Mouse (Mus musculus) limb, embryonic 10.5 days (tissue): Measurements from ENCODE around the gene Akna. TPM values are rescaled to one million over a fixed set of nuclear protein-coding genes. Genes with fewer than 3 reads are reported as not detected.
"Not testable (repeated sequence)": the region's sequence is repeated elsewhere in the genome, so short reads cannot be mapped to it uniquely, and the experiment has no call there.

Experiments used
- DNase-seq: peaks from one replicate; pipeline ENCODE4 v3.0.0-alpha.2; 2017; ENCODE audit warnings: low spot score
- H3K27ac ChIP-seq: fragments of 300-500 bp; sonication (generic); 2 replicates; pipeline ENCODE4 v1.5.1; 2016; ENCODE audit warnings: mild to moderate bottlenecking
- H3K27me3 ChIP-seq: fragments of 300-500 bp; sonication (generic); 2 replicates; pipeline ENCODE4 v1.6.1; 2016; ENCODE audit warnings: low read depth, mild to moderate bottlenecking; ENCODE audit not compliant: poor library complexity, severe bottlenecking
- H3K36me3 ChIP-seq: fragments of 300-500 bp; sonication (generic); 2 replicates; pipeline ENCODE4 v1.6.1; 2016; ENCODE audit warnings: mild to moderate bottlenecking, moderate library complexity
- H3K4me1 ChIP-seq: fragments of 300-500 bp; sonication (generic); 2 replicates; pipeline ENCODE4 v1.6.1; 2016
- H3K4me3 ChIP-seq: fragments of 300-500 bp; sonication (generic); 2 replicates; pipeline ENCODE4 v1.5.1; 2016; ENCODE audit warnings: mild to moderate bottlenecking, moderate library complexity
- H3K9me3 ChIP-seq: fragments of 300-500 bp; sonication (generic); replicated peaks from 2 replicates; pipeline ENCODE4 v1.6.1; 2016; ENCODE audit warnings: mild to moderate bottlenecking
- WGBS: fragments of 180-500 bp; shearing (Covaris S2); methylation state at CpG from one replicate; pipeline ENCODE4 v1.1.7; 2016; 5-methylcytosine and 5-hydroxymethylcytosine counted together
- polyA plus RNA-seq: library from polyadenylated mRNA; unstranded; fragments of >200 nt; fragmentation: Nextera tagmentation; extraction: Ambion mirVana; gene quantifications from 2 replicates; pipeline ENCODE4 v1.2.1, GENCODE M21; 2016

Akna gene
- polyA plus RNA-seq, 1 experiment from 2014 or later = 17.2 TPM

- 95% methylated on average over 4 of the region's 4 CpGs for WGBS
- no peak overlapping the region for H3K4me3 ChIP-seq
- no peak overlapping the region for H3K27ac ChIP-seq
- H3K9me3 ChIP-seq = no peaks in the 10 kb centered on the region
- H3K27me3 ChIP-seq = no peaks in the 10 kb centered on the region
- peaks cover 35% of the 10 kb centered on the region for H3K36me3 ChIP-seq
- 0 out of 2 replicates have a peak, but pooled peaks cover 5% of the 10 kb centered on the region for H3K4me1 ChIP-seq
- DNase-seq = no peak
Measured at GRCm38 (mm10) chr4:63333403-63333802, 69.8 kb downstream of the Akna start.

DNA sequence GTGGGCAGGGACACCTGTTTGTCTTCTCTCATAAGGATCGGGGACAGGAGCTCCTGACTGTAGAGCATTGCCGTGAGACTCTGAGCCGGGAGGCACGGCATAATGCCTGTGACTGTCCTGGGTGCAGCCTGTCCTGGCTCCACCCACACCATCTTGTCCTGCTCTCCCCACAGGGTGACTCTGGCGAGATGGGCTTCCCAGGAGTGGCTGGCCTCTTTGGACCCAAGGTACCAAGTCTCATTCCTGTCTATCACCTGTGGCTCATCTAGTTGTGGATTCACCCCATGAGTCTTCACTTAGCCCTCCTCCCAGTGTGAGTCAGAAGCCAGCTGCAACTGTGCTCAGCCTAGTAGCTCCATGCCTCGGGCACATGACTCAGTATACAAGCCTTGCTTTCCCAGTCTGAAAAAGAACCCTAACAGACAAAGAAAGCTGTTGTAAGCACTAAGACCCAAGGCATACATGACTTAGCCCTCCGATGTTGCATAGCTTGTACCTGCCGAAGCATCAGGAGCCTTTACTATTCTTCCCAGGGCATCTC, 79.8 kb downstream of the Akna start:
- Histone ChIP-seq H3K27ac (no peak overlapping the region), H3K4me1 (no peaks in the 10 kb centered on the region), H3K36me3 (peaks cover 81% of the 10 kb centered on the region), H3K27me3 (no peaks in the 10 kb centered on the region), H3K4me3 (no peak overlapping the region), H3K9me3 (no peaks in the 10 kb centered on the region)
- no peak for DNase-seq
- 84% methylated on average over 8 of the region's 8 CpGs for WGBS

- not testable (repeated sequence) for H3K27ac ChIP-seq, H3K9me3 ChIP-seq, H3K4me1 ChIP-seq, H3K4me3 ChIP-seq, H3K27me3 ChIP-seq
- peak; percentile 66 for DNase-seq
- 35% methylated on average over 3 of the region's 3 CpGs for WGBS
- H3K36me3 ChIP-seq = peaks cover 71% of the 10 kb centered on the region
Measured at GRCm38 (mm10) chr4:63319566-63319965, 83.6 kb downstream of the Akna start.

Other genes starting within 250 kb of the Akna start
- gene Ambp, start 248.6 kb downstream of the Akna start, polyA plus RNA-seq = 0.19 and 0.35 TPM in 2 replicates
- gene Kif12, start 231.2 kb downstream of the Akna start, polyA plus RNA-seq = 0.08 and 0.29 TPM in 2 replicates
- 7.4 and 9.4 TPM in 2 replicates for gene Col27a1, start 189.3 kb downstream of the Akna start, polyA plus RNA-seq
- gene Orm1, start 58.8 kb downstream of the Akna start, polyA plus RNA-seq = not detected in 2 replicates
- not detected in 2 replicates for gene Orm3, start 47.2 kb downstream of the Akna start, polyA plus RNA-seq
- not detected in 2 replicates for gene Orm2, start 40.9 kb downstream of the Akna start, polyA plus RNA-seq
- gene Whrn, start 92.6 kb upstream of the Akna start, polyA plus RNA-seq = 8.5 and 13.9 TPM in 2 replicates
- 204 and 239 TPM in 2 replicates for gene Atp6v1g1, start 141.4 kb upstream of the Akna start, polyA plus RNA-seq
- gene Tmem268, start 155.4 kb upstream of the Akna start, polyA plus RNA-seq = 12.7 and 14.4 TPM in 2 replicates
- not detected in 2 replicates for gene Gm11213, start 201.9 kb upstream of the Akna start, polyA plus RNA-seq
- gene Tex48, start 219.1 kb upstream of the Akna start, polyA plus RNA-seq = not detected in 2 replicates